Mouse (Mus musculus): Measurements from ENCODE around the gene Gm10717.
"Not testable (repeated sequence)": the region's sequence is repeated elsewhere in the genome, so short reads cannot be mapped to it uniquely, and the experiment has no call there.

DNA sequence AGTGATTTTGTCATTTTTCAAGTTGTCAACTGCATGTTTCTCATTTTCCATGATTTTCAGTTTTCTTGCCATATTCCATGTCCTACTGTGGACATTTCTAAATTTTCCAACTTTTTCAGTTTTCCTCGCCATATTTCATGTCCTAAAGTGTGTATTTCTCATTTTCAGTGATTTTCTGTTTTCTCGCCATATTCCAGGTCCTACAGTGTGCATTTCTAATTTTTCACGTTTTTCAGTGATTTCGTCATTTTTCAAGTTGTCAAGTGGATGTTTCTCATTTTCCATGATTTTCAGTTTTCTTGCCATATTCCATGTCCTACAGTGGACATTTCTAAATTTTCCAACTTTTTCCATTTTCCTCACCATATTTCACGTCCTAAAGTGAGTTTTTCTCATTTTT lies 19.0 kb upstream of the Gm10717 start:
- TF ChIP-seq CTCF (IDR thresholded peaks at IDR 0.05; ENCODE audit: low read depth, low read length); POLR2A (IDR thresholded peaks at IDR 0.05; ENCODE audit: borderline replicate concordance, low read depth, low read length): not testable (repeated sequence)

All from bone marrow macrophage, adult 2 months (primary cell).